Mouse (Mus musculus): Measurements from ENCODE around the gene Arid3a. TPM values are rescaled to one million over a fixed set of nuclear protein-coding genes. Genes with fewer than 3 reads are reported as not detected.
A peak's percentile ranks its signal among the peaks of the same experiment; 100 is the strongest.
"Not testable (repeated sequence)": the region's sequence is repeated elsewhere in the genome, so short reads cannot be mapped to it uniquely, and the experiment has no call there.

Gene Arid3a
- polyA plus RNA-seq, 1 experiment from 2014 or later, result 18.2 TPM

- H3K4me3 ChIP-seq, result no peak overlapping the region
- peaks cover 74% of the 10 kb centered on the region for H3K36me3 ChIP-seq
- WGBS, result 86% methylated on average over 18 of the region's 18 CpGs
These were observed 23.8 kb downstream of the Arid3a start for GRCm38 (mm10) chr10:79950661-79951060.

GRCm38 (mm10) chr10:79953946-79954345 is 27.1 kb downstream of the Arid3a start:
- Histone ChIP-seq H3K27ac (no peak overlapping the region), H3K27me3 (ENCODE audit: low read depth, poor library complexity, severe bottlenecking) (no peaks in the 10 kb centered on the region), H3K4me1 (peaks cover 29% of the 10 kb centered on the region), H3K4me3 (no peak overlapping the region), H3K36me3 (peaks cover 50% of the 10 kb centered on the region), H3K9me3 (replicated peaks) (no peaks in the 10 kb centered on the region)
- DNase-seq (ENCODE audit: low spot score), result no peak
- 88% methylated on average over 6 of the region's 6 CpGs for WGBS

More at GRCm38 (mm10) chr10:79950661-79951060, 23.8 kb downstream of the Arid3a start:
- Histone ChIP-seq H3K9me3 (replicated peaks) (no peaks in the 10 kb centered on the region), H3K27me3 (ENCODE audit: low read depth, poor library complexity, severe bottlenecking) (no peaks in the 10 kb centered on the region), H3K27ac (no peak overlapping the region), H3K4me1 (peaks cover 27% of the 10 kb centered on the region)
- no peak for DNase-seq (ENCODE audit: low spot score)

- DNase-seq (ENCODE audit: low spot score), result no peak
- H3K27me3 ChIP-seq (ENCODE audit: low read depth, poor library complexity, severe bottlenecking), result no peaks in the 10 kb centered on the region
- peaks cover 32% of the 10 kb centered on the region for H3K4me1 ChIP-seq
- H3K27ac ChIP-seq, result peak overlapping the region; percentile 6; the same call in 1 of the 2 replicates
- H3K9me3 ChIP-seq (replicated peaks), result no peaks in the 10 kb centered on the region
- 74% methylated on average over 9 of the region's 9 CpGs for WGBS
- H3K4me3 ChIP-seq, result no peak overlapping the region
- peaks cover 32% of the 10 kb centered on the region for H3K36me3 ChIP-seq
These were observed 28.8 kb downstream of the Arid3a start for GRCm38 (mm10) chr10:79955691-79956090.

GRCm38 (mm10) chr10:79956643-79957154 is 29.9 kb downstream of the Arid3a start:
- Histone ChIP-seq H3K27ac (peak overlapping the region; percentile 6), H3K4me1 (peaks cover 40% of the 10 kb centered on the region), H3K4me3 (peak overlapping the region; percentile 5; the same call in 1 of the 2 replicates), H3K9me3 (replicated peaks) (no peaks in the 10 kb centered on the region), H3K27me3 (ENCODE audit: low read depth, poor library complexity, severe bottlenecking) (no peaks in the 10 kb centered on the region), H3K36me3 (peaks cover 30% of the 10 kb centered on the region)
- no peak for DNase-seq (ENCODE audit: low spot score)
- WGBS, result 30% methylated on average over 4 of the region's 4 CpGs

- 9% methylated on average over 21 of the region's 21 CpGs for WGBS
- Histone ChIP-seq H3K27me3 (ENCODE audit: low read depth, poor library complexity, severe bottlenecking) (no peaks in the 10 kb centered on the region), H3K27ac (peak overlapping the region; percentile 74), H3K4me3 (peak overlapping the region; percentile 30), H3K9me3 (replicated peaks) (no peaks in the 10 kb centered on the region), H3K4me1 (peaks cover 40% of the 10 kb centered on the region), H3K36me3 (peaks cover 31% of the 10 kb centered on the region)
- DNase-seq (ENCODE audit: low spot score), result peak; percentile 88
These were observed 31.4 kb downstream of the Arid3a start for GRCm38 (mm10) chr10:79958140-79958816.

- not testable (repeated sequence) for H3K27me3 ChIP-seq (ENCODE audit: low read depth, poor library complexity, severe bottlenecking); H3K9me3 ChIP-seq (replicated peaks); H3K27ac ChIP-seq; DNase-seq (ENCODE audit: low spot score)
- Histone ChIP-seq H3K4me3 (peak overlapping the region; percentile 98), H3K36me3 (peaks cover 35% of the 10 kb centered on the region), H3K4me1 (peaks cover 40% of the 10 kb centered on the region)
- 38% methylated on average over 10 of the region's 10 CpGs for WGBS
These were observed 32.6 kb downstream of the Arid3a start for GRCm38 (mm10) chr10:79959412-79959811.

- under 1% methylated on average over 61 of the region's 61 CpGs for WGBS
- peak; percentile 100 for DNase-seq (ENCODE audit: low spot score)
- peaks cover 40% of the 10 kb centered on the region for H3K4me1 ChIP-seq
These were observed 33.2 kb downstream of the Arid3a start, which contains the start of gene Wdr18 for GRCm38 (mm10) chr10:79959847-79960601. Gene Wdr18 (plus strand): TSS chr10:79960152.

GRCm38 (mm10) chr10:79960671-79961294 is 33.9 kb downstream of the Arid3a start:
- Histone ChIP-seq H3K27me3 (ENCODE audit: low read depth, poor library complexity, severe bottlenecking) (no peaks in the 10 kb centered on the region), H3K4me3 (peak overlapping the region; percentile 98), H3K36me3 (peaks cover 48% of the 10 kb centered on the region), H3K9me3 (replicated peaks) (no peaks in the 10 kb centered on the region), H3K27ac (peak overlapping the region; percentile 88), H3K4me1 (peaks cover 34% of the 10 kb centered on the region)
- DNase-seq (ENCODE audit: low spot score), result no peak
- WGBS, result 16% methylated on average over 10 of the region's 10 CpGs

More at GRCm38 (mm10) chr10:79959847-79960601, 33.2 kb downstream of the Arid3a start, which contains the start of gene Wdr18:
- peaks cover 41% of the 10 kb centered on the region for H3K36me3 ChIP-seq
- H3K27ac ChIP-seq, result peak within 1 kb of the TSS; percentile 88
- no peaks in the 10 kb centered on the region for H3K27me3 ChIP-seq (ENCODE audit: low read depth, poor library complexity, severe bottlenecking)
- H3K9me3 ChIP-seq (replicated peaks), result no peaks in the 10 kb centered on the region
- H3K4me3 ChIP-seq, result peak within 1 kb of the TSS; percentile 98

- DNase-seq (ENCODE audit: low spot score), result no peak
- WGBS, result 93% methylated on average over 7 of the region's 7 CpGs
- H3K4me1 ChIP-seq, result peaks cover 17% of the 10 kb centered on the region
- peaks cover 16% of the 10 kb centered on the region for H3K27me3 ChIP-seq (ENCODE audit: low read depth, poor library complexity, severe bottlenecking)
- H3K27ac ChIP-seq, result no peak overlapping the region
- no peak overlapping the region for H3K4me3 ChIP-seq
- H3K9me3 ChIP-seq (replicated peaks), result no peaks in the 10 kb centered on the region
- peaks cover 80% of the 10 kb centered on the region for H3K36me3 ChIP-seq
These were observed 37.9 kb downstream of the Arid3a start for GRCm38 (mm10) chr10:79964727-79965126.

GRCm38 (mm10) chr10:79965325-79965724 is 38.5 kb downstream of the Arid3a start:
- WGBS, result 93% methylated on average over 5 of the region's 5 CpGs
- H3K36me3 ChIP-seq, result peaks cover 80% of the 10 kb centered on the region

GRCm38 (mm10) chr10:79966886-79967400 is 40.1 kb downstream of the Arid3a start:
- Histone ChIP-seq H3K4me3 (no peak overlapping the region), H3K27ac (no peak overlapping the region), H3K4me1 (peaks cover 21% of the 10 kb centered on the region), H3K36me3 (peaks cover 70% of the 10 kb centered on the region), H3K27me3 (ENCODE audit: low read depth, poor library complexity, severe bottlenecking) (peaks cover 38% of the 10 kb centered on the region), H3K9me3 (replicated peaks) (no peaks in the 10 kb centered on the region)
- WGBS, result 92% methylated on average over 5 of the region's 5 CpGs
- DNase-seq (ENCODE audit: low spot score), result no peak

More at GRCm38 (mm10) chr10:79965325-79965724, 38.5 kb downstream of the Arid3a start:
- Histone ChIP-seq H3K4me1 (peaks cover 19% of the 10 kb centered on the region), H3K9me3 (replicated peaks) (no peaks in the 10 kb centered on the region), H3K4me3 (no peak overlapping the region), H3K27ac (no peak overlapping the region), H3K27me3 (ENCODE audit: low read depth, poor library complexity, severe bottlenecking) (peaks cover 22% of the 10 kb centered on the region)
- no peak for DNase-seq (ENCODE audit: low spot score)

GRCm38 (mm10) chr10:79968181-79968580 is 41.3 kb downstream of the Arid3a start:
- H3K36me3 ChIP-seq, result peaks cover 57% of the 10 kb centered on the region
- DNase-seq (ENCODE audit: low spot score), result no peak
- H3K4me3 ChIP-seq, result no peak overlapping the region
- H3K4me1 ChIP-seq, result peaks cover 21% of the 10 kb centered on the region
- H3K9me3 ChIP-seq (replicated peaks), result no peaks in the 10 kb centered on the region
- 91% methylated on average over 1 of the region's 1 CpGs for WGBS
- H3K27me3 ChIP-seq (ENCODE audit: low read depth, poor library complexity, severe bottlenecking), result peaks cover 50% of the 10 kb centered on the region
- H3K27ac ChIP-seq, result no peak overlapping the region

Measured in limb, embryonic 10.5 days (tissue).